Mouse (Mus musculus): ENCODE data around the gene Hoxb2.

The Hoxb2 gene

GRCm38 (mm10) chr11:96350341-96350624 is at the start of gene Hoxb2:
Gene Hoxb2 (plus strand): TSS chr11:96350525.
- no peak for DNase-seq (ENCODE audit: low spot score)

- DNase-seq (ENCODE audit: low spot score): no peak
Observed at GRCm38 (mm10) chr11:96301064-96301431, 49.3 kb upstream of the Hoxb2 start.

DNA sequence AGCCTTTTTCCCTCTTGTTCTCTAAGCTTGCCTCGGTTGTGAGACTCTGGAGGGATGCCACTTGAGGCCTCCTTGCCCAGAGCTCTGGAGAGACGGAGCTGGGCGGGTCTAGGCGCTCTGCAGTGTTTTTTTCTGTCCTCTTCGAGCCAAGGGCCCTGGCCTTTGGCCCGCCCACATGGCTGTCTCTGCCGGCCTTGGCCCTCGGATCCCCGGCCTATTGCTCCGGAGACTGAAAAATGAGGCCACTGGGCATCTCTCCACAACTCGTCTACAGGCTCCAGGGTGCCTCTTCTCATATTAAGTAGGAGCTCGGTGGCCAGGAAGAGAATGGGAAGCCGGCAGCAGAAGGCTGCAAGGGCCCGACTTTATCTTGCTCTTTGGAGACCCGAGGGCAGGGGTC is 48.5 kb upstream of the Hoxb2 start:
- peak; percentile 56 for DNase-seq (ENCODE audit: low spot score)

DNA sequence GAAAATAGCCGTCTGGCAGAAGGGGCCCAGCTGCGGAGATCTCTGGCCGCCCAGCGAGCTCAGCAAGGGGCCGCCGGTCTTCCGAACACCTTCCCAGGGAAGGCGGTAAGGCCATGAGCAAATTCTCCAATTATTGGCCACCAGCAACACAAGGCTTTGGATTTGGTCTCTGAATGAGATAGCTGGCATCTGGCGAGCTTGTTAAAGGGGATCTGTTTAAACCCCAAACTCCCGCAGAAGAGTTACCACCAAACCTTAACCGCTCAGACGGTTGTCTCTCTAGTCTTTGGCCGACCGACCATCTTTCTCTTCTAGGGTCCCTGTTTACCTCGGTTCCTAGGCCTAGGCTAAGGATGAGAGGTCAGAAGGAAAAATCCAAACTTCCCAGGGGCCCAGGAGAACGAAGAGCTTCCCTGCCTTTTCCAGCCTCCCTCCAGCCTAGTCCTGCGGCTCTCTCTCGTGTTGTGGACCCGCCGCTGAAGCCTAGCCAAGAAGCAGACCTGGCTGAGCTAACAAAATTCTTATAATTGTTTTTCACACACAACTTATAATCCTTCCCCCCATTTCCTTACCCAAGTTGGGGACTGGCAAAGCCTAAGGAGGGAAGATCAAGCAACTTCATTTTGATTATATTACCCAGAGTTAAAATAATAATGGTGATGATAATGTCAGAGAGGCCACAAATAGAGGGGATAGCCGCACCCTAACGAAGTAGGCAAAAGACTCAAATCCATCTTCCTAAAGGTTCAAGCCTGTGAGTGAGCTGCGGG is 47.8 kb upstream of the Hoxb2 start:
- DNase-seq (ENCODE audit: low spot score): no peak

- DNase-seq (ENCODE audit: low spot score): peak; percentile 69
Observed at GRCm38 (mm10) chr11:96303151-96304099, 46.9 kb upstream of the Hoxb2 start, which contains the start of gene Hoxb5. Gene Hoxb5 (plus strand): TSS chr11:96303336.

DNA sequence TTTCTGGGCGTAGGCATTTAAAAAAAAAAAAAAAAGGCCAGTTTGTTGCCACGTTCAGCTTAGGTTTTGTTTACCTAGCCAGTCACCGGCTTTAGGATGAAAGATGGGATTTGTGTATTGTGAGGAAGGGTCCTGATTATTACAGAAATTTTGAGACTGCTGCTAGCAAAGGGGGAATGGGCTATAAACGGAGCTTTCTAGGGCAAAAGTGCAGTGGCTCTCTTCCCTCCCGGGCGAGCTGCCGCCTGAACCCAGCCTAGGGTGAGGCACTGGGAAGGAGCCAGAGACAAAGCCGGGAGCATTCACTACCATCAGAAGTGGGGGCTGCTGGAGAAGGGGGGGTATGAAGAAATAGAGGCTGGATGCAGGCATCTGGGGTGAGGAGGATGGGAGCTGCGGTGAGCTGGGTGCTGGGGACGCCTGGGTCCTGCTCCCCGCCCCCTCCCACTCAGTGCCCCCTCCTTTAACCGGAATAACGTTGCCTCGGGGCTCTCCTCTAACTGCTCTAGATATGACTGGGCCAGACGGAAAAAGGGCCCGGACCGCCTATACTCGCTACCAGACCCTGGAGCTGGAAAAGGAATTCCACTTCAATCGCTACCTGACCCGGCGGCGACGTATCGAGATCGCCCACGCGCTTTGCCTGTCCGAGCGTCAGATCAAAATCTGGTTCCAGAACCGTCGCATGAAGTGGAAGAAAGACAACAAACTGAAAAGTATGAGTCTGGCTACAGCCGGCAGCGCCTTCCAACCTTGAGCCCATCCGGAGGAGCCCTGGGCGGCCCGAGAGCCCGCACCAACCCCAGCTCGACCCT is 45.7 kb upstream of the Hoxb2 start:
- DNase-seq (ENCODE audit: low spot score): no peak

- no peak for DNase-seq (ENCODE audit: low spot score)
Observed at GRCm38 (mm10) chr11:96305505-96306182, 44.7 kb upstream of the Hoxb2 start.

GRCm38 (mm10) chr11:96306183-96306907 is 44.0 kb upstream of the Hoxb2 start:
- no peak for DNase-seq (ENCODE audit: low spot score)

- no peak for DNase-seq (ENCODE audit: low spot score)
Observed at GRCm38 (mm10) chr11:96306908-96307269, 43.4 kb upstream of the Hoxb2 start.

DNA sequence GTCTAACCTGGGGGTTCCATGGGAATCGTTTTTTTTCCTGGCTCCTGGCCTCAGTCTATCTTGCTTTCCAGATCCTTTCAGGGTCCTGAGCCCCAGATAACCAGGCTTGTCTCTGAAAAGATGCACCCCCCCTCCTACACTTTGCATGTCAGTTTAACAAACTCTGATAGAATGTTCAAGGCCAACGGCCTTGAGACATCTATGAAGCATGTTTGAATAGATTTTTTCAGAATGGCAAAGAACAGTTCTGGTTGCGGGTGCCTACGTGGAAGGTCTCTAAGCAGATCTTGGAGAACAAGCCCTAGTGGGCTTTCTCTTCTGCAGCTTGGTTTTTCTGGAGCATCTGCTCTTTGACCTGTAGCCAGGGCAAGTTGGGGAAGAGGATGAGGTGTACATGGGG is 41.6 kb upstream of the Hoxb2 start:
- no peak for DNase-seq (ENCODE audit: low spot score)

- DNase-seq (ENCODE audit: low spot score): no peak
Observed at GRCm38 (mm10) chr11:96309288-96309687, 41.0 kb upstream of the Hoxb2 start.

DNA sequence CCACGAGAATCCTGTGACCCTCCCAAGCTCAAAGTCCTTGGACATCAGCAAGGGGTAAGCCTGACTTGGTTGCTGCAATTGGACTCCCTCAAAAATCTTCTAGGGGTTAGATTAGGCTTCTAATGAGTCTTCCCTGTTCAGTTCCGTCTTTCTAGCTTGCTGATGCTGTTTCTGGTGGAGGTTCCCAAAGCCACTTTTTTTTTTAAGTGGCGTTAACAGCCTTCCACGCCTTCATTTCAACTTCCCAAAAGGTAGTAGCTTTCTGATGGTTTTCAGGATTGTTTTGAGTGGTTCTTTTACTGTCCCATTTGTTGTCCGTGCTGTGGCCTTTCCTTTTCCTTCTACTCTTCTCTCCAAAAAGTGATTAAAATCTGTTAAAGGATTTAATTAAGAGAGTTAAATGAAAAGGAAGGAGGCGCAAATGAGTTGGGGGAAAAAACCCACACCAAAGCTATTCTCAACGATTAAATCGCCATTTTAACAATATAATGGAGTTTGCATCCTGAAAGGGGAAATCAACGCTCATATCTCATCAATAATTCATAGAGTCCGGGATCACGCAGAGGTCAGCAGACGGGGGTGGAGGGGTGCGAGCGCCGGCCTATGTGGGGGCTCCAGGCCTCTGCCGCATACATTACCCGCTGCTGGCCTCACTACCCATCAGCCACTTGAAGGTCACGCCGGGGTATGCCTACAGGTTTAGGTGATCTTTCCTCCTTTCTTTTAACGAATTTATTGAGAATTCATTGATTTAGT is 40.0 kb upstream of the Hoxb2 start:
- no peak for DNase-seq (ENCODE audit: low spot score)

GRCm38 (mm10) chr11:96311097-96311496 is 39.2 kb upstream of the Hoxb2 start:
- DNase-seq (ENCODE audit: low spot score): no peak

GRCm38 (mm10) chr11:96311520-96312417 is 38.6 kb upstream of the Hoxb2 start:
- DNase-seq (ENCODE audit: low spot score): no peak

DNA sequence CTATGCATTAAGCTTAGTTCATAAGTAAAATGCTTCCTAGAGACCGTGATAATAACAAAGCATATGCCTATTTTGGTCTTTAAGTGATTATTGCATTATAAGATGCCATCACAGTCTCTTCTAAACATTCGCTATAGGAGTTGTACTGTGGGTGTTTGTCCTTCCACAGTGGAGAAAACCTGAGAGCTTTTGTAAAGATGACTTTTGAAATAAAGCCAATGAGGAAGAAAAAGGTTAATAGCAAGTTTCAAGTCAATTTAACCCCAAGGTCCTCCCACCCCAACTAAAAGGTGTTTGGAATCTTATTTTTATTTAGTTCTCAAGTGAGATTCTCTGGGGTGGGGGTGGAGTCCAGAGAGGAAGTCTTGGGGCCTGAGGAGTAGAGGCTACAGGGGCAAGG is 37.2 kb upstream of the Hoxb2 start:
- no peak for DNase-seq (ENCODE audit: low spot score)

GRCm38 (mm10) chr11:96313806-96314428 is 36.4 kb upstream of the Hoxb2 start:
- DNase-seq (ENCODE audit: low spot score): no peak

- DNase-seq (ENCODE audit: low spot score): no peak
Observed at GRCm38 (mm10) chr11:96314671-96315343, 35.5 kb upstream of the Hoxb2 start.

DNA sequence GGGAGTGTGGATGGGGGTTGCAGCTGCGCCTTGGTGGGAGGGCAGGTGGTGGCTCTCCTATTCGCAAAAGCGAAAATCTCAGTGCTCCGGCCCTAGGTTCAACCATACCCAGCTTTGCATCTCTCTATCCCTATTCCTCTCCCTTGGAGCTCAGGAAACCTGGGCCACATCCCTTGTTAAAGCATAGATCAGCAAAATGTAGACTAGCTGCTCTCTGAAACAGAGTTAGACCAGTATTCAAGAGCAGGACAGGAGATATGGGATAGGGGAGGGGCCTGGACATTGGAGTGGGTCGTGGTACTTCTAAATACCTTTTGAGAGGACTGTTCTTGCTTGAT is 35.0 kb upstream of the Hoxb2 start:
- DNase-seq (ENCODE audit: low spot score): no peak

Measured in testis, postnatal 14 days (tissue).